Mouse (Mus musculus) urinary bladder, adult 2 months (tissue): ENCODE measurements around the gene Slc26a8. TPM values are rescaled to one million over a fixed set of nuclear protein-coding genes. Genes with fewer than 3 reads are reported as not detected.
A peak's percentile ranks its signal among the peaks of the same experiment; 100 is the strongest.

Experiments
- DNase-seq: peaks from one replicate; pipeline ENCODE4 v3.0.0; 2022; ENCODE audit warnings: low spot score
- polyA plus RNA-seq: library from polyadenylated mRNA; depleted of rRNA; stranded (reverse); fragments of >200 nt; gene quantifications from 2 replicates; pipeline ENCODE4 v1.2.3, GENCODE M21; 2012; rRNA removed

Gene Slc26a8
- polyA plus RNA-seq, 1 experiment = 2.9 TPM

- peak; percentile 50 for DNase-seq
Observed at GRCm38 (mm10) chr17:28592998-28593397, 97.0 kb downstream of the Slc26a8 start.

- no peak for DNase-seq
Observed at GRCm38 (mm10) chr17:28591476-28591875, 98.6 kb downstream of the Slc26a8 start.

- DNase-seq = no peak
Observed at GRCm38 (mm10) chr17:28590596-28590995, 99.4 kb downstream of the Slc26a8 start.

- no peak for DNase-seq
Observed at GRCm38 (mm10) chr17:28588591-28588990, 101.4 kb downstream of the Slc26a8 start.

Other genes with a start within 250 kb of the Slc26a8 start
- 13.5 and 22.6 TPM in 2 replicates for gene Fkbp5, start 172.7 kb downstream of the Slc26a8 start, polyA plus RNA-seq
- gene Armc12, start 159.4 kb downstream of the Slc26a8 start, polyA plus RNA-seq = not detected in 2 replicates
- not detected in 2 replicates for gene Clpsl2, start 140.8 kb downstream of the Slc26a8 start, polyA plus RNA-seq
- 0.32 and 0.46 TPM in 2 replicates for gene Clps, start 129.5 kb downstream of the Slc26a8 start, polyA plus RNA-seq
- gene Lhfpl5, start 114.6 kb downstream of the Slc26a8 start, polyA plus RNA-seq = 0.12 and 0.18 TPM in 2 replicates
- 31.2 and 33.5 TPM in 2 replicates for gene Srpk1, start 67.5 kb downstream of the Slc26a8 start, polyA plus RNA-seq
- gene Mapk14, start 1.1 kb upstream of the Slc26a8 start, polyA plus RNA-seq = 97.4 and 97.7 TPM in 2 replicates
- 0.34 and 1.1 TPM in 2 replicates for gene AC170998.1, start 35.9 kb upstream of the Slc26a8 start, polyA plus RNA-seq
- gene Mapk13, start 79.1 kb upstream of the Slc26a8 start, polyA plus RNA-seq = 32.7 and 42.8 TPM in 2 replicates
- 33.3 and 34.0 TPM in 2 replicates for gene Brpf3, start 110.9 kb upstream of the Slc26a8 start, polyA plus RNA-seq
- gene Pnpla1, start 168.2 kb upstream of the Slc26a8 start, polyA plus RNA-seq = 0.01 TPM in 1 of 2 replicates, not detected in the other
- 0.14 and 0.29 TPM in 2 replicates for gene 4930539E08Rik, start 225.1 kb upstream of the Slc26a8 start, polyA plus RNA-seq